In genomic region chr15:62958506-62959330, GRCm38 (mm10) we compare ENCODE assay signal across 23 mouse cellular contexts.
"Had no signal": no experiment of that assay in that cellular context is flagged by ENCODE, and none has a peak within 500 bp of the region (broad histone marks: within the 10 kb centered on the region; RNA-seq: fewer than 3 reads in every experiment).

No protein-coding gene starts in this region.

- H3K27me3 ChIP-seq: heart, embryonic 13.5 days; heart, embryonic 15.5 days; intestine, embryonic 15.5 days; limb, embryonic 12.5 days; liver, embryonic 13.5 days; liver, embryonic 15.5 days had no signal

- H3K36me3 ChIP-seq: heart, embryonic 13.5 days; heart, embryonic 15.5 days; intestine, embryonic 15.5 days; limb, embryonic 10.5 days; limb, embryonic 12.5 days; liver, embryonic 13.5 days; liver, embryonic 15.5 days had no signal

- H3K27ac ChIP-seq: heart, adult 2 months; heart, embryonic 13.5 days; heart, embryonic 15.5 days; hindbrain, embryonic 14.5 days; intestine, embryonic 15.5 days; layer of hippocampus, adult 2 months; left cerebral cortex, adult 2 months; limb, embryonic 10.5 days; limb, embryonic 12.5 days; liver, embryonic 13.5 days; liver, embryonic 15.5 days had no signal

- H3K4me1 ChIP-seq: intestine, embryonic 15.5 days; limb, embryonic 10.5 days; limb, embryonic 12.5 days; liver, embryonic 13.5 days; liver, embryonic 15.5 days had no signal

- DNase-seq: gastrocnemius, postnatal 14 days; gastrocnemius, postnatal 36 days; heart, adult 11 months; heart, adult 2 months; heart, postnatal 14 days; heart, postnatal 36 days; kidney, adult 18-20 months; kidney, adult 8-10 months; kidney, postnatal 10 days; kidney, postnatal 25 days; kidney, postnatal 4 days; liver; liver, embryonic 13.5 days; liver, postnatal 0 days had no signal

- H3K9ac ChIP-seq: heart, embryonic 13.5 days; heart, embryonic 15.5 days; hindbrain, embryonic 14.5 days; intestine, embryonic 15.5 days; limb, embryonic 12.5 days; liver, embryonic 13.5 days; liver, embryonic 15.5 days; liver, postnatal 0 days had no signal

- H3K9me3 ChIP-seq: heart, embryonic 13.5 days; heart, embryonic 15.5 days; intestine, embryonic 15.5 days; limb, embryonic 10.5 days; limb, embryonic 12.5 days; liver, embryonic 13.5 days; liver, embryonic 15.5 days had no signal

- H3K4me3 ChIP-seq: heart, adult 2 months; heart, embryonic 13.5 days; heart, embryonic 15.5 days; intestine, embryonic 15.5 days; layer of hippocampus, adult 2 months; left cerebral cortex, adult 2 months; limb, embryonic 10.5 days; limb, embryonic 12.5 days; liver, embryonic 13.5 days; liver, embryonic 15.5 days had no signal
